Mouse (Mus musculus): ENCODE measurements around the gene Tbc1d1.

DNA sequence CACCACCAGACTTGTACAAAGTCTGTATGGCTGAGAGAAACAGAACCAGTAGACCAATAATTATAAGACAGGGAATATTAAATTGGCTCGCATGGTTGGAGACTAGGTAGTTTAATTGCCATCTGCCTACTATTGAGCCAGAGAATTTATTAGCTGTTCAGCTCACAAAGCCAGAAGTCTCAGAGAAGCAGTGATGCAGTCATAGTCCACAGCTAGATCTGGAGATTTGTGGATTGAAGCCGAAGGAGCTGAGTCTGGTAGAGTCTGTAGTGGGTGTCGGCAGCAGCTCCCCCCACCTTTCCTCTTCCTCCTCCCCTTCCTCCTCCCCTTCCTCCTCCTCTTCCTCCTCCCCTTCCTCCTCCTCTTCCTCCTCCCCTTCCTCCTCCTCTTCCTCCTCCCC is 184.3 kb downstream of the Tbc1d1 start:
- TF ChIP-seq CTCF (IDR thresholded peaks at IDR 0.05; ENCODE audit: insufficient read depth, low read length) (no peak), POLR2A (IDR thresholded peaks at IDR 0.05; ENCODE audit: borderline replicate concordance, extremely low read depth, low read depth, low read length) (no peak)

Data from lung, adult 2 months (tissue).